Mouse (Mus musculus): ENCODE data around the gene Parm1.

GRCm38 (mm10) chr5:91629472-91629871, 112.1 kb downstream of the Parm1 start:
- no peak for TF ChIP-seq GATA1 (IDR thresholded peaks at IDR 0.05; ENCODE audit: low read length)
- TF ChIP-seq TAL1 (IDR thresholded peaks at IDR 0.05; ENCODE audit: low read length): no peak

Measured in erythroblast, embryonic 14.5 days (primary cell).